Mouse (Mus musculus) brown adipose tissue, adult 24 weeks (tissue): ENCODE measurements around the gene Secisbp2. TPM values are rescaled to one million over a fixed set of nuclear protein-coding genes. Genes with fewer than 3 reads are reported as not detected.

Source experiments
- H3K27ac ChIP-seq: fragments of 200-500 bp; replicated peaks from 2 replicates; pipeline ENCODE4 v1.5.1; 2012; ENCODE audit warnings: low read depth, mild to moderate bottlenecking, low read length
- H3K4me1 ChIP-seq: fragments of 200-500 bp; 2 replicates; pipeline ENCODE4 v1.6.1; 2012; ENCODE audit warnings: low read length, mixed read lengths; ENCODE audit not compliant: control insufficient read depth, insufficient read depth, insufficient read length
- H3K4me3 ChIP-seq: fragments of 200-500 bp; 2 replicates; pipeline ENCODE4 v1.5.1; 2012; ENCODE audit warnings: low read depth, mild to moderate bottlenecking, low read length, moderate library complexity; ENCODE audit not compliant: insufficient read depth
- polyA plus RNA-seq: library from polyadenylated mRNA; stranded (reverse); fragments of >200 nt; gene quantifications from 2 replicates; pipeline ENCODE4 v1.2.4, GENCODE M21; 2012; ENCODE audit not compliant: missing spikeins, insufficient read depth, insufficient read length

The Secisbp2 gene
- polyA plus RNA-seq, 1 experiment: 8.2 TPM

- no peaks in the 10 kb centered on the region for H3K4me1 ChIP-seq
- no peak overlapping the region for H3K4me3 ChIP-seq
- H3K27ac ChIP-seq: no peak overlapping the region
Observed at GRCm38 (mm10) chr13:51727364-51727763, 75.9 kb downstream of the Secisbp2 start.

GRCm38 (mm10) chr13:51729887-51730361 lies 78.4 kb downstream of the Secisbp2 start:
- H3K4me1 ChIP-seq: no peaks in the 10 kb centered on the region
- no peak overlapping the region for H3K27ac ChIP-seq
- no peak overlapping the region for H3K4me3 ChIP-seq

- H3K27ac ChIP-seq: no peak overlapping the region
- no peaks in the 10 kb centered on the region for H3K4me1 ChIP-seq
Observed at GRCm38 (mm10) chr13:51731474-51731873, 80.0 kb downstream of the Secisbp2 start.

GRCm38 (mm10) chr13:51732097-51732664 lies 80.7 kb downstream of the Secisbp2 start:
- Histone ChIP-seq H3K4me1 (no peaks in the 10 kb centered on the region), H3K27ac (no peak overlapping the region), H3K4me3 (no peak overlapping the region)

More at GRCm38 (mm10) chr13:51731474-51731873, 80.0 kb downstream of the Secisbp2 start:
- no peak overlapping the region for H3K4me3 ChIP-seq

Other genes starting within 250 kb of the Secisbp2 start
- gene S1pr3, start 243.1 kb upstream of the Secisbp2 start, polyA plus RNA-seq: 2.8 and 3.5 TPM in 2 replicates
- not detected in 2 replicates for gene Shc3, start 82.3 kb upstream of the Secisbp2 start, polyA plus RNA-seq
- gene Cks2, start 6.5 kb upstream of the Secisbp2 start, polyA plus RNA-seq: 4.1 and 5.5 TPM in 2 replicates
- 1.0 and 1.3 TPM in 2 replicates for gene Sema4d, start 142.1 kb downstream of the Secisbp2 start, polyA plus RNA-seq
- gene Gadd45g, start 195.0 kb downstream of the Secisbp2 start, polyA plus RNA-seq: 23.0 and 54.1 TPM in 2 replicates